Mouse (Mus musculus) small intestine, adult 2 months (tissue): ENCODE measurements around the gene Psmc3ip. TPM values are rescaled to one million over a fixed set of nuclear protein-coding genes. Genes with fewer than 3 reads are reported as not detected.
A peak's percentile ranks its signal among the peaks of the same experiment; 100 is the strongest.

Experiments
- H3K27ac ChIP-seq: fragments of 200-500 bp; 2 replicates; pipeline ENCODE4 v1.5.1; 2012; ENCODE audit warnings: low read depth, low read length, control low read depth, inconsistent platforms; ENCODE audit not compliant: insufficient read depth
- H3K27me3 ChIP-seq: fragments of 200-500 bp; 2 replicates; pipeline ENCODE4 v1.6.1; 2012; ENCODE audit warnings: mild to moderate bottlenecking, moderate library complexity, low read length, inconsistent platforms; ENCODE audit not compliant: control insufficient read depth, insufficient read depth
- H3K36me3 ChIP-seq: fragments of 200-500 bp; 2 replicates; pipeline ENCODE4 v1.6.1; 2012; ENCODE audit warnings: mild to moderate bottlenecking, low read length, control low read depth, inconsistent platforms; ENCODE audit not compliant: control insufficient read depth, insufficient read depth
- H3K4me1 ChIP-seq: fragments of 200-500 bp; 2 replicates; pipeline ENCODE4 v1.6.1; 2012; ENCODE audit warnings: low read length, inconsistent platforms, mixed read lengths; ENCODE audit not compliant: control insufficient read depth, insufficient read depth, insufficient read length
- H3K4me3 ChIP-seq: fragments of 200-500 bp; 2 replicates; pipeline ENCODE4 v1.5.1; 2012; ENCODE audit warnings: low read depth, mild to moderate bottlenecking, control low read depth, inconsistent platforms, low read length, moderate library complexity
- CTCF ChIP-seq: fragments of 200-500 bp; IDR thresholded peaks from 2 replicates; pipeline ENCODE4 v1.5.1; 2012; ENCODE audit warnings: low read depth, mild to moderate bottlenecking, control low read depth, inconsistent platforms, low read length, moderate library complexity, mixed read lengths; ENCODE audit not compliant: insufficient replicate concordance, insufficient read length; ENCODE audit errors: extremely low read depth
- POLR2A ChIP-seq: fragments of 200-500 bp; IDR thresholded peaks from 2 replicates; pipeline ENCODE4 v1.6.1; 2012; ENCODE audit warnings: low read depth, mild to moderate bottlenecking, control low read depth, inconsistent platforms, low read length, moderate library complexity
- WGBS: fragments of 180-500 bp; shearing (Covaris S2); methylation state at CpG from one replicate; pipeline ENCODE4 v1.1.7; 2018; 5-methylcytosine and 5-hydroxymethylcytosine counted together
- polyA plus RNA-seq: library from polyadenylated mRNA; depleted of rRNA; stranded (reverse); fragments of >200 nt; gene quantifications from 2 replicates; pipeline ENCODE4 v1.2.3, GENCODE M21; 2012

The Psmc3ip gene
- polyA plus RNA-seq, 1 experiment = 0.46 TPM

- WGBS = 79% methylated on average over 7 of the region's 7 CpGs
- Histone ChIP-seq H3K27me3 (peaks cover 9% of the 10 kb centered on the region; the same call in 1 of the 2 replicates), H3K36me3 (no peaks in the 10 kb centered on the region), H3K27ac (no peak overlapping the region), H3K4me3 (no peak overlapping the region), H3K4me1 (peaks cover 2% of the 10 kb centered on the region; the same call in 1 of the 2 replicates)
- no peak for TF ChIP-seq POLR2A
- TF ChIP-seq CTCF = no peak
Measured at GRCm38 (mm10) chr11:101137000-101137399, 41.8 kb upstream of the Psmc3ip start.

GRCm38 (mm10) chr11:101134217-101134865 lies 39.1 kb upstream of the Psmc3ip start:
- H3K4me3 ChIP-seq = no peak overlapping the region
- 64% methylated on average over 13 of the region's 13 CpGs for WGBS
- H3K36me3 ChIP-seq = no peaks in the 10 kb centered on the region
- no peak overlapping the region for H3K27ac ChIP-seq
- no peaks in the 10 kb centered on the region for H3K27me3 ChIP-seq
- no peak for TF ChIP-seq POLR2A
- no peak for TF ChIP-seq CTCF
- H3K4me1 ChIP-seq = peaks cover 6% of the 10 kb centered on the region

GRCm38 (mm10) chr11:101133037-101133436 lies 37.8 kb upstream of the Psmc3ip start:
- H3K27me3 ChIP-seq = no peaks in the 10 kb centered on the region
- H3K36me3 ChIP-seq = no peaks in the 10 kb centered on the region
- no peak overlapping the region for H3K4me3 ChIP-seq
- no peak overlapping the region for H3K27ac ChIP-seq
- TF ChIP-seq POLR2A (no peak), CTCF (no peak)
- peaks cover 6% of the 10 kb centered on the region for H3K4me1 ChIP-seq
- 49% methylated on average over 12 of the region's 12 CpGs for WGBS

- Histone ChIP-seq H3K36me3 (no peaks in the 10 kb centered on the region), H3K27ac (no peak overlapping the region), H3K4me1 (peaks cover 6% of the 10 kb centered on the region), H3K27me3 (no peaks in the 10 kb centered on the region), H3K4me3 (no peak overlapping the region)
- no peak for TF ChIP-seq POLR2A
- peak; percentile 46; the same call in 1 of the 2 replicates for TF ChIP-seq CTCF
- 82% methylated on average over 6 of the region's 6 CpGs for WGBS
Measured at GRCm38 (mm10) chr11:101131701-101132100, 36.5 kb upstream of the Psmc3ip start.

GRCm38 (mm10) chr11:101131187-101131586 lies 36.0 kb upstream of the Psmc3ip start:
- 87% methylated on average over 2 of the region's 2 CpGs for WGBS
- H3K27ac ChIP-seq = no peak overlapping the region
- no peak overlapping the region for H3K4me3 ChIP-seq
- no peaks in the 10 kb centered on the region for H3K27me3 ChIP-seq
- no peak for TF ChIP-seq POLR2A
- no peak for TF ChIP-seq CTCF
- H3K4me1 ChIP-seq = peaks cover 6% of the 10 kb centered on the region
- peaks cover 4% of the 10 kb centered on the region for H3K36me3 ChIP-seq

GRCm38 (mm10) chr11:101130056-101130756 lies 35.0 kb upstream of the Psmc3ip start:
- Histone ChIP-seq H3K27ac (no peak overlapping the region), H3K4me1 (peaks cover 6% of the 10 kb centered on the region), H3K4me3 (no peak overlapping the region), H3K36me3 (peaks cover 10% of the 10 kb centered on the region), H3K27me3 (no peaks in the 10 kb centered on the region)
- 25% methylated on average over 18 of the region's 18 CpGs for WGBS
- TF ChIP-seq CTCF (no peak), POLR2A (no peak)

GRCm38 (mm10) chr11:101128996-101129577 lies 33.9 kb upstream of the Psmc3ip start:
- WGBS = 84% methylated on average over 11 of the region's 11 CpGs

More at GRCm38 (mm10) chr11:101128996-101129577, 33.9 kb upstream of the Psmc3ip start:
- TF ChIP-seq POLR2A (no peak), CTCF (no peak)
- Histone ChIP-seq H3K4me3 (no peak overlapping the region), H3K36me3 (peaks cover 10% of the 10 kb centered on the region), H3K4me1 (peaks cover 6% of the 10 kb centered on the region), H3K27ac (no peak overlapping the region), H3K27me3 (no peaks in the 10 kb centered on the region)
